Mouse (Mus musculus) intestine, embryonic 14.5 days (tissue): Measurements from ENCODE around the gene AI467606. TPM values are rescaled to one million over a fixed set of nuclear protein-coding genes. Genes with fewer than 3 reads are reported as not detected.
"Not testable (repeated sequence)": the region's sequence is repeated elsewhere in the genome, so short reads cannot be mapped to it uniquely, and the experiment has no call there.

ENCODE experiments used
- ATAC-seq: fragments of 200-750 bp; cut with Nextera tagmentation; replicated peaks from 2 replicates; pipeline ENCODE4 v1.8.0; 2017; ENCODE audit warnings: low read depth, moderate number of reproducible peaks, moderate TSS enrichment, moderate library complexity; ENCODE audit not compliant: low FRiP score, low TSS enrichment
- DNase-seq: peaks from one replicate; pipeline ENCODE4 v3.0.0-alpha.2; 2018; ENCODE audit warnings: low spot score
- H3K27ac ChIP-seq: fragments of 300-500 bp; sonication (generic); 2 replicates; pipeline ENCODE4 v1.5.1; 2014; ENCODE audit warnings: low read depth, mild to moderate bottlenecking, control low read depth
- H3K27me3 ChIP-seq: fragments of 300-500 bp; sonication (generic); replicated peaks from 2 replicates; pipeline ENCODE4 v1.6.1; 2014; ENCODE audit warnings: low read length, control low read depth; ENCODE audit not compliant: control insufficient read depth, insufficient read depth
- H3K36me3 ChIP-seq: fragments of 300-500 bp; sonication (generic); 2 replicates; pipeline ENCODE4 v1.6.1; 2014; ENCODE audit warnings: low read length, control low read depth; ENCODE audit not compliant: control insufficient read depth, insufficient read depth
- H3K4me1 ChIP-seq: fragments of 300-500 bp; sonication (generic); replicated peaks from 2 replicates; pipeline ENCODE4 v1.6.1; 2014; ENCODE audit warnings: low read length, control low read depth, mixed read lengths; ENCODE audit not compliant: control insufficient read depth, insufficient read depth
- H3K4me2 ChIP-seq: fragments of 300-500 bp; sonication (generic); 2 replicates; pipeline ENCODE4 v1.6.1; 2014; ENCODE audit warnings: low read length
- H3K4me3 ChIP-seq: fragments of 300-500 bp; sonication (generic); 2 replicates; pipeline ENCODE4 v1.5.1; 2014; ENCODE audit warnings: low read depth, low read length, control low read depth, mixed read lengths
- H3K9ac ChIP-seq: fragments of 300-500 bp; sonication (generic); 2 replicates; pipeline ENCODE4 v1.6.1; 2014; ENCODE audit warnings: mild to moderate bottlenecking, low read length
- H3K9me3 ChIP-seq: fragments of 300-500 bp; sonication (generic); 2 replicates; pipeline ENCODE4 v1.6.1; 2016; ENCODE audit warnings: low read length, control low read depth; ENCODE audit not compliant: control insufficient read depth
- WGBS: fragments of 180-500 bp; shearing (Covaris S2); extraction: QIAGEN DNeasy Blood & Tissue Kit; methylation state at CpG from one replicate; pipeline ENCODE4 v1.1.7; 2014; 5-methylcytosine and 5-hydroxymethylcytosine counted together
- polyA plus RNA-seq: library from polyadenylated mRNA; unstranded; fragments of >200 nt; fragmentation: Nextera tagmentation; extraction: Ambion mirVana; gene quantifications from 2 replicates; pipeline ENCODE4 v1.2.1, GENCODE M21; 2014

AI467606 gene
- polyA plus RNA-seq, 1 experiment from 2014 or later = 3.9 TPM

DNA sequence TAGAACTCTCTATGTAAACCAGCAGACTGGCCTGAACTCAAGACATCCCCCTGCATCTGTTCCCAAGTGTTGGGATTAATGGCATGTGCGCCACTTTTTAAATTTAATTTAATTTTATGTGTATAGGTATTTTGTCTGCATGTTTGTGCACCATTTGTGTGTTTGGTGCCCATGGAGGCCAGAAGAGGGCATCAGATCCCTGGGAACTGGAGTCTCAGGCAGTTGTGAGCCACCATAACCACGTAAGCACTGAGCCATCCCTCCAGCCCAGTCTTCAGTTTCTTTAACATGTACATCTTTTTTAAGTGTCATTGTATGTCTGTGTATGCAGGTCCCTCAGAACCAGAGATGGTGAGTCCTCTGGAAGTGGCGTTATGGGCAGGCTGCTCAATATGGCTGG lies 13.5 kb upstream of the AI467606 start:
- 77% methylated on average over 3 of the region's 3 CpGs for WGBS
- Histone ChIP-seq H3K27ac (no peak overlapping the region), H3K4me1 (no peaks in the 10 kb centered on the region), H3K4me3 (no peak overlapping the region), H3K9ac (no peak overlapping the region), H3K36me3 (no peaks in the 10 kb centered on the region), H3K9me3 (no peaks in the 10 kb centered on the region), H3K27me3 (no peaks in the 10 kb centered on the region), H3K4me2 (no peak overlapping the region)
- no peak for DNase-seq
- no peak for ATAC-seq

DNA sequence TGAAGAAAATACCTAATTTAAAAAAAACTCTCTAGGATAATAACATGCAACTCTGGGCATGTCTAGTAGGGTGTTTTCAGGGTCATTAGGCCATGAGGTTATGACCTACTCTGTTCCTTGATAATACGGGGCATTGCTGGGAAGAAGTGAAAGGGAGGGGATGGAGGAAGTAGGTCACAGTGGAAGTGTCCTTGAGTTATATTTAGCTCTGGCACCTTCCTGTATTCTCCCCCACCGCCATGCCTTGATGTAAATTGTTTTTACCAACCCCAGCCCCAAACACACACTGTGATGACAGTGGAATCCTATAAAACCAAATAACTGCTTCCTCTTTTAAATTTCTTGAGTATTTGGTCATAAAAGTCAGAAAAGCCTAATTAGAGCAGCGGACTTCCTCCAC lies 11.1 kb upstream of the AI467606 start:
- Histone ChIP-seq H3K27me3 (no peaks in the 10 kb centered on the region), H3K9ac (no peak overlapping the region), H3K9me3 (no peaks in the 10 kb centered on the region), H3K27ac (no peak overlapping the region), H3K36me3 (no peaks in the 10 kb centered on the region), H3K4me3 (no peak overlapping the region), H3K4me1 (no peaks in the 10 kb centered on the region), H3K4me2 (no peak overlapping the region)
- no peak for DNase-seq
- ATAC-seq = no peak
- 56% methylated on average over 3 of the region's 3 CpGs for WGBS

DNA sequence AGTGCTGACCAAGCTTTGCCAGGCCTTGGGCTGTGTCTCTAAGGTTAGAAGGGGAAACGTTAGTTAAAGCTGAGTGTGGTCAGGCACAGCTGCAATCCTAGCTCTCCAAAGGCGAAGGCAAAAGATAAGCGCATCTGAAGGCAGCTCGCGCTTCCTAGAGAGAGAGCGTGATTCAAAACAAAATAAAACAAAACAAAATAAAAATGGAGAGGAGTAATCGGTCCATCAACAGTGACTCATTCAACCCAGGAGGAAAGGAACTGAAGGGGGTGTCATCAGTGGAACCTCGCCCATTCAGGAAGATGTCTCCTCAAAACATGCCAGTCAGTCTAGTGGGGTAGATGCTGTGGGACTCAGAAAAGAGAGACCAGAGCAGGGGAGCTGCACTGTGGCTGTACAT lies 8.9 kb upstream of the AI467606 start:
- no peaks in the 10 kb centered on the region for H3K27me3 ChIP-seq
- no peak overlapping the region for H3K4me2 ChIP-seq
- H3K9me3 ChIP-seq = no peaks in the 10 kb centered on the region
- no peaks in the 10 kb centered on the region for H3K4me1 ChIP-seq
- H3K27ac ChIP-seq = no peak overlapping the region
- no peak overlapping the region for H3K4me3 ChIP-seq
- no peak overlapping the region for H3K9ac ChIP-seq
- no peak for DNase-seq
- WGBS = 85% methylated on average over 8 of the region's 8 CpGs
- no peaks in the 10 kb centered on the region for H3K36me3 ChIP-seq
- no peak for ATAC-seq

DNA sequence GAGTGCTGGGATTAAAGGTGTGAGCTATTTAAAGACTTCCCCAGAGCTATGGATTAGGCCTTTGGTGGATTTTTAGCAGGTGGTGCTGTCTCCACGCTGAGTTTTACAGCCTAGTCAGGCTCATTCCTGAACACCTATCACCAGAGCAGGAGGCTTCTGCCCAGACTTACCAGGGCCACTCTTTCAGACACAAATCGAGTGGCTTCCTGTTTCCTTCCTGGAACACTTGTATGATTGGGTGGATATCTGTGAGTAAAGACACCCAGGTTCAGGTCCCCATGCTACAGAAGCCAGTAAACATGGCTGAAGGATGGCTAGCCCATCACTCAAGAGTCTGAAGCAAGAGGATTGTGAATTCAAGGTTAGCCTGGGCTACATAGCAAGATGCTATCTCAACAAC lies 8.2 kb upstream of the AI467606 start:
- Histone ChIP-seq H3K9me3 (no peaks in the 10 kb centered on the region), H3K36me3 (no peaks in the 10 kb centered on the region), H3K27ac (no peak overlapping the region), H3K9ac (no peak overlapping the region), H3K4me3 (no peak overlapping the region), H3K4me1 (no peaks in the 10 kb centered on the region), H3K4me2 (no peak overlapping the region), H3K27me3 (no peaks in the 10 kb centered on the region)
- 53% methylated on average over 2 of the region's 2 CpGs for WGBS
- ATAC-seq = no peak
- no peak for DNase-seq

DNA sequence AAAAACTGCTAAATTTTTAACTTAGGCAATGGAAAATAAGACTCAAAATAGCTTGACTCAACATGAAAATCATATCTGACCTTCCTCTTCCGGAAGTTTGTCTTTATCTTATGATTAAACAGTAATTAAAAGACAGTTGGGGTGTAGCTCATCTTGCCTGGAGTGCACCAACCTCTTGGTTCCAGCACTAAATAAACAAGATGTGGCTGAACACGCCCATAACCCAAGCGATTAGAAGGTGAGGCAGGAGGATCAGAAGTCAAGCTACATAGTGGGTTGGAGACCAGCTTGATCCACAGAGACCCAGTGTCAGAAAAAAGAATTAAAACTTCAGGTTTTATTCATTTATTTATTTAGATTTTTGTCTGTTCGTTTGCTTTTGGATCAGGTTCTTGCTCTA lies 7.5 kb upstream of the AI467606 start:
- no peak overlapping the region for H3K27ac ChIP-seq
- no peak overlapping the region for H3K9ac ChIP-seq
- DNase-seq (no peak), ATAC-seq (no peak)
- H3K36me3 ChIP-seq = no peaks in the 10 kb centered on the region
- no peaks in the 10 kb centered on the region for H3K27me3 ChIP-seq
- H3K4me1 ChIP-seq = no peaks in the 10 kb centered on the region
- no peak overlapping the region for H3K4me3 ChIP-seq
- no peak overlapping the region for H3K4me2 ChIP-seq
- WGBS = 69% methylated on average over 4 of the region's 4 CpGs
- H3K9me3 ChIP-seq = no peaks in the 10 kb centered on the region

DNA sequence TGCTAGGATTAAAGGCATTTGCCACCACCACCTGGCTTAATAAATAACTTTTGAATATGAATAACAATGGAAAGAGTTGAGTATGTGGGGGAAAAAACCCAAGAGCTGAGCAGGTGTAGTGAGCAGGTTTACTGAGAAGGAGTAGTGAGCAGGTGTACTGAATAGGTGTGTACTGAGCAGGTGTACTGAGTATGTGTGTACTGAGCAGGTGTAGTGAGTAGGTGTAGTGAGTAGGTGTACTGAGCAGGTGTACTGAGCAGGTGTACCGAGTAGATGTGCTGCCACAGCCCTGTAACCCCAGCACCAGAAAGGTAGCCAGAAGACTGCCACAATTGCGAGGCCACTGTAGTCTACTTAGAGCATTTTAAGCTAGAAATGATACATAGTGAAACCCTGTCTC lies 6.4 kb upstream of the AI467606 start:
- ATAC-seq = no peak
- Histone ChIP-seq H3K4me3 (no peak overlapping the region), H3K4me2 (no peak overlapping the region), H3K9ac (no peak overlapping the region), H3K4me1 (peaks cover 6% of the 10 kb centered on the region; the same call in 1 of the 2 replicates), H3K27me3 (no peaks in the 10 kb centered on the region), H3K36me3 (no peaks in the 10 kb centered on the region), H3K27ac (no peak overlapping the region), H3K9me3 (no peaks in the 10 kb centered on the region)
- DNase-seq = no peak
- 86% methylated on average over 2 of the region's 2 CpGs for WGBS

DNA sequence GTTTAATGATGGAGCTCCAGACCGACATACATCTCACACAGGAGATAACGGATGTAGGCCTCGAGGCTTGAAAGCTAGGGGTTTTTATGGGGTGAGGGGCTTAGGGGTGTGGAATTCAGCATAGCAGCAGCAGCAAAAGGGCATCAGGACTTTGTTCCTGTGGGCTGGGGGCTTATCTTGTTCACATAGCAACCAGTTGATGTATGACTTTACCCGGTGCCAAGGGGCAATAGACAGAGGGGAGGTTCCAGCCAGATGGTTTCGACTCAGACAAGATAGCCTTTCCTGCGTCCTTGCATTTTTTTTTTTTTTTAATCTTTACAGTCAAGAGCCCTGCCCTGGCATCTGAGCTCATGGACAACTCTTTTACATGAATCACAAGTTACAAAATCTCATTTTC lies 5.4 kb upstream of the AI467606 start:
- H3K27me3 ChIP-seq = not testable (repeated sequence)

DNA sequence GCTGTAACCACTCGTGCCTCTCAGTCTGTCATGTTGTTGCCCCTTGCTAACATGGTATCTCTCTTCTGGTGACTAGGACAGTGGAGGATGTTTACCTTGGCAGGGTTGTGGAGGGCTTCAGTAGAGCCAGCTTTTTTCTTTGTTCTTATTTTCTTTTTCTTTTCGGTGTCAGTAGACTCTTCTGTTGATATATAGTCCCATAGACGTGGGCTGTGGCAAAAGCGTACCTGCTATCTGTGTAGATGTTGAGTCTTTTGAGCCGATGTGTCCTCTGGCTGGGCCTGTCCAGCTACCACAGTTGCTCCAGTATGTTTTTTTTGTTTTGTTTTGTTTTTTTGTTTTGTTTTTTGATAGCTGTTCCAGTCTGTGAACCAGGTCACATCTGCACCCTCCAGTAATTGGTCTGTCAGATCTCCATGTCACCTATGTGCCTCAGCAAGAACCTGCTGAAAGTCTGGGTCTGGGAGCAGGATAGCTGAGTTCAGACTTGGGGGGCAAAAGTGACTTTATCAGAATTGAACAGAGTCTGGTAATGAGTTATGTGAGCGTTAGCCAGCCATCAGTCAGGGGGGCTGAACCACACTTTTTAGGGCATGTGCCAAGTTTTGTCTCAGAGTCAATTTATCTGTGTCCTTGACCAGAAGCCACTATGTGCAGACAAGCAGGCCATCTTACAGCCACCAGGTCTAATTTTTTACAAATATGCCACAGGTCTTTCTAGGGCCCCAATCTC lies 3.7 kb upstream of the AI467606 start, which contains the start of gene Zg16:
Gene Zg16, minus strand, starts transcription at position 51 of the 733 bp plus-strand sequence.
- not testable (repeated sequence) for H3K9ac ChIP-seq, H3K27ac ChIP-seq, H3K4me3 ChIP-seq, H3K36me3 ChIP-seq, H3K4me2 ChIP-seq, ATAC-seq, H3K27me3 ChIP-seq, DNase-seq, H3K9me3 ChIP-seq
- 75% methylated on average over 6 of the region's 6 CpGs for WGBS
- H3K4me1 ChIP-seq = peaks cover 14% of the 10 kb centered on the region

More for the DNA sequence above, 5.4 kb upstream of the AI467606 start:
- not testable (repeated sequence) for H3K36me3 ChIP-seq, DNase-seq, H3K4me1 ChIP-seq, H3K27ac ChIP-seq, H3K9ac ChIP-seq, ATAC-seq, H3K9me3 ChIP-seq, H3K4me3 ChIP-seq, H3K4me2 ChIP-seq
- 43% methylated on average over 6 of the region's 6 CpGs for WGBS

DNA sequence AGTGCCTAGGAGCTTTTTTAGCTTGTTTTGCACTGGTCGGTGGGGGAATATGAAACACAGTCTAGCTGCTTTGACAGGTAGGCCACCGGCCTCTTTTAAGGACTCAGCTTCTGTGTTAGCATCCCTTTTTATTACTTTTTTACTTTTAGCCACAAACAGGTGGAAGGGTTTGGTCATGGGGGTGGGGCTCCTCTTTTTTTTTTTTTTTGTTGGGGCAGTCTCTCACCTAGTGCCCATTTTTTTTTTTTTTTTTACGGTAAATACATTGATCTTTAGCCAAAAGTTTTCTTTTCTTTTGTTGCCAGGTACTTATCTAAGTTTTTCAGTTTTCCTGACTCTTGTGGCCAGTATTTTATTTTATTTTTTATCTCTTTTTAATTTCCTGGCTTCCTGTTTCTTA lies 3.1 kb upstream of the AI467606 start:
- 89% methylated on average over 3 of the region's 3 CpGs for WGBS

More for the DNA sequence above, 3.1 kb upstream of the AI467606 start:
- Histone ChIP-seq H3K4me3 (no peak overlapping the region), H3K9ac (no peak overlapping the region), H3K4me1 (peaks cover 14% of the 10 kb centered on the region), H3K36me3 (no peaks in the 10 kb centered on the region), H3K27ac (no peak overlapping the region), H3K27me3 (no peaks in the 10 kb centered on the region), H3K4me2 (no peak overlapping the region), H3K9me3 (no peaks in the 10 kb centered on the region)
- no peak for DNase-seq
- ATAC-seq = no peak
